Mouse (Mus musculus) adipocyte (in vitro differentiated cells): ENCODE measurements around the gene Isy1.

Experiments used
- DNase-seq: peaks from one replicate; pipeline ENCODE4 v3.0.0-alpha.2; 2016; ENCODE audit warnings: low spot score

Isy1 gene

DNA sequence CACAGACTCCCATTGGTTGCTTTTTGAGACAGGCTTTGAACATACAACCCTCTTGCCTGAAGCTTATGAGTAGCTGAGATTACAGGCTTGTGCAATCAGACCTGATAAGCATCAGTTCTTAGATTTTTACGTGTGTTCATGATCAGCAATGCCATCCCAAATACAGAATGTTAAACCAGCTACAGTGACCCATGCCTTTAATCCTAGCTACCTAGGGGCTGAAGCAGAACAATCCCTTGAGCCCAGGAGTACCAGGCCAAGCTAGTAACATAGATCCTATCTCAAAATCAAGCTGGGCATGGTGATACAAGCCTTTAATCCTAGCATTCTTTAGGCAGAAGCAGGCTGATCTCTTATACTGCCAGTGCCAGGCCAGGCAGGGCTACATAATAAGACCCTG lies 34.6 kb downstream of the Isy1 start:
- DNase-seq = no peak

DNA sequence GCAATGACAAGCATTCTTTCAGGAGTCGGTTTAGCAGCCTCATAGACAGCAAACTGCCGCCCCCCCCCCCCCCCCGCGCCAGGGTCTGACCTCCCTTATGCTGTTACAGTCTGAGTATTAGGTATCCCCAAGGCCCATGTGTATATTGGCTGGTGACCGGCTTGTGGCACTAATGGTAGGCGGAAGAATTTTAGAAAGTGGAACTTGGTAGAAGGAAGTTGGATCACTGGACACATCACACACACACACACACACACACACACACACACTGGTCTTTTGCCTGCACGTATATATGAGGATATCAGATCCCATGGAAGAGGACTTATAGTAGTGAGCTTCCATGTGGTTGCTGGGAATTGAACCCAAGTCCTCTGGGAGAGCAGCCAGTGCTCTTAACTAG lies 36.1 kb downstream of the Isy1 start:
- no peak for DNase-seq

DNA sequence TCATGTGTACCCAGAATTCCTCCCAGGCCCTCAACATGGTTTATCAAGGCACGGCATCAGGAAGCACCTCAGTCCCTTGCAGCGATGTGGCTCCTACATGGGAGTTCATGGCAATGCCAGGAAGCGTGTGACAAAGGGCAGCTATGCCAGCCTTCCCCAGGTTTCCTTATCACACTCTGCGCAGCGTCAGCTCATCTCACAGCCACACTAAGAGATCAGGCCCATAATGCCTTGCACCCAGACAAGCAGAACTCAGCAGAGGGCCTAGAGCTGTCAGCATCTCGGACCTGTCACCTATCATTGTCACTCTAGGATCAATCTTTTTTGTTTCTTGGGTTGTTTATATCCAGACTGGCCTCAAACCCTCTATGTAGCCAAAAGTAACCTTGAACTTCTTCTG lies 39.0 kb downstream of the Isy1 start:
- DNase-seq = no peak

DNA sequence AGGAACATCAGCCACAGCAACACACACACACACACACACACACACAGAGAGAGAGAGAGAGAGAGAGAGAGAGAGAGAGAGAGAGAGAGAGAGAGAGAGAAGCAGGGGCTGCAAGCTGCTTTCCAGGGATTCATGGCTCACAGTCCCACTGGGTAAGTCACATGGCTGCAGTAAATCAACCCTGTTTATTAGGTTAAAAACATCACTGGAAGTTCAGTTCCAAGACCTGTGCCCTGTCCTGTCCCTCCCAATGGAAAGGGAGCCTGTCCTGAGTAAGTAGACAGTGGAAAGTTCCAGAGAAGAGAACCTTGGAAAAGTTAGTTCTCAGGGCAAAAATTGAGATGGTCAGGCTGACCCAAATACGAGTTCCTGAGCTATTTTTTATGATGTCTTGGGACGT lies 41.3 kb downstream of the Isy1 start:
- DNase-seq = no peak

DNA sequence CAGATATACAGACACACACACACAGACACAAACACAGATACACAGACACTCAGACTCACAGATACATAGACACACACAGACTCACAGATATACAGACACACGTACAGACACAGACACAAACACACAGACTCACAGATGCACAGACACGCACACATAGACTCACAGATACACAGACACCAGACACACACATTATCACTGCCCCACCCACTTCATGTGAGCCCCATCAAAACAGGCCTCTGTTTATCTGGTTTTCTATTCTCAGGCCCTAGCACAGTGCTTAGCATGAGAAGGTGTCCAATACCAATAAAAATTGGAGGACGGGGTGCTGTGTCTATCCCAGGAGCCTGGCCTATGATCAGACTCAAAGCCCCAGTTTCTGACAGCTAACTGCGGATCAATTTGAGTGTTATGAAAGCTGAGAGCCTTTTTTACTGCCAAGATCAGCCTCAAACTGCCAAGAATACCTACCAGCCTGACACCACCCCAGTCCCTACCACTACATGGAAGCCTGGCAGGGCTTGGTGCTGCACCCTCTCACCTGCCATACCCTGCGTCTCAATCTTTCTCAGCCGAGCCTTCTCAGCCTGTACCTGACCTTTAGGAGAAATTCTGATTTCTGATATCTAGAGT lies 42.2 kb downstream of the Isy1 start:
- no peak for DNase-seq

DNA sequence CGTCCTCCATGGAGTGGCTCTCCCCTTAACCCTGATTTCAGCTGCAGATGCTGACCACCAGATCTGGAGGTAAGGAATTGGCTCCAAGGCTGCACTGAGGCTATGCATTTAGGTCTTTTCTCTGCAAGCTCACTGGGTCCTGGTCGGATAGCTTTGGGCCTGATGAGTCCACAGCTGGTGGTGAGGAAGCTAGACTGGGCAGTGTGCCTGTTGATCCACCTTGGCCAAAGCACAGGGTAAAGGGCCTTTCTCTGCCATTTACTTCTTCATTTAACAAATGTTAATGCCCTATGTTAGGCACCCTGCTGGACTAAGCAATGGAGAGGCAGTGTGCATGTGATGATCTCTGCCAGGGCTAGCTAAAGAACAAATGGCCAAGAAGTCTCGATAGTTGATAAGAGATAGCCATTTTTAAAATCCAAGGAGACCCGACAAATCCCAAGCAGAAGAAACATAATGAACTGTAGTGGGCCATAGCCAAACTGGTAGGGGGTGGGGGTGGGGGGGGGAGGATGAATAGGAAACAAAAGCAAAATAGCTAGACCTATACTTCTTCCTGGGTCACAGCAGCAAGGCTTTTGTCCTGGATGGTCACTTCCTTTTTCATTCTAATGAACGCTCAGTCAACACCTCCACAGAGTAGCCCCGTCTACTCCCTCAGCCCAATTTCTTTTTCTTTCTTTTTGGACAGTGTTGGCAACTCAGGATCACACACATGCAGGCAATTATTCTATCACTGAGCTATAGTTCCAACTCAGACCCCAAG lies 43.0 kb downstream of the Isy1 start:
- no peak for DNase-seq

DNA sequence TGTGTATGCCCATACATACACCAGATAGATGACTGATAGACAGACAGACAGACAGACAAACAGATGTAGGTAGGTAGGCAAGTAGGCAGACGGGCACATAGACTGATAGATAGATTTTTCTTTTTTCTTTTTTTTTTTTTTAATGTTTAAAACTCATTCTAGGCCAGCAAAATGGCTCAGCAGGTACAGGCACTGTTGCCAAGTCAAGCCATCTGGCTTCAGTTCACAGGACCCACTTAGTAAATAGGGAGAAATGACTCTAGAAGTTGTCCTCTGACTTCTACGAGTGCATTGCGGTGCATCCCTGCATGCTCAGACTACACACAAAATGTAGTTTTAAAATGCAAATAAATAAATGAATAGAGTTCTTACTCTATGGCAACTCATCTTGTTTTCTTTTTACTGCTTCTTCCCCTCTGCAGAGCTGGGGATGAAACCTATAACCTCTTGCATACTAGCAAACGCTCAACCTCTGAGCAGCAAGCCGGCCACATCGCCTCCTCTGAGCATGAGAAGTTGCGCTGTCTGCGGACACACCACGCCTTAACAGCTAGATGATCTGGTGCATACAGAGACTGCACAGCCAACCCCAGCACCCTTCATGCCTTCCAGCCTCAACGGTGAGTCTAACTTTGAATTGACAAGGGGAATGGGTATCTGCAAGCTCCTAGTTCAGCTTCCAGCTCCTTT lies 44.6 kb downstream of the Isy1 start:
- DNase-seq = no peak

DNA sequence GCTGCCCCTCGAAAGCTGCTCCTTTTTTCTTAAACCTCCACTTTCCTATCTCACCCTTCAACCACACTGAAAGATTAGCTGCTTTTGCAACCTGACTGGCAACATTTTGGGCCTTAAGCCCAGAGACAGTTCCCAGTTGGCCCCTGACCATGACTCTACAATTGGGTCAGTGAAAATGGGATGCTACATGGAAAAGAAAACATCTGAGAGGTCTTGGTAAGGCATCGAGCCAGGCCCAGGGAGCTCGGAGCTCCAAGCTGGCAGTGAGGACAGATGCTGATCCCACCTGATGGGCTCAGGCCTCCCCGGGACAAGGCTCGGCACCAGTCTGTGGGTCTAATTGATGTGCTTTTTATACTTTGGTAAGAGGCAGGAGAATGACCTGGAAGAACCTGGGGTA lies 46.8 kb downstream of the Isy1 start:
- peak; percentile 50 for DNase-seq

DNA sequence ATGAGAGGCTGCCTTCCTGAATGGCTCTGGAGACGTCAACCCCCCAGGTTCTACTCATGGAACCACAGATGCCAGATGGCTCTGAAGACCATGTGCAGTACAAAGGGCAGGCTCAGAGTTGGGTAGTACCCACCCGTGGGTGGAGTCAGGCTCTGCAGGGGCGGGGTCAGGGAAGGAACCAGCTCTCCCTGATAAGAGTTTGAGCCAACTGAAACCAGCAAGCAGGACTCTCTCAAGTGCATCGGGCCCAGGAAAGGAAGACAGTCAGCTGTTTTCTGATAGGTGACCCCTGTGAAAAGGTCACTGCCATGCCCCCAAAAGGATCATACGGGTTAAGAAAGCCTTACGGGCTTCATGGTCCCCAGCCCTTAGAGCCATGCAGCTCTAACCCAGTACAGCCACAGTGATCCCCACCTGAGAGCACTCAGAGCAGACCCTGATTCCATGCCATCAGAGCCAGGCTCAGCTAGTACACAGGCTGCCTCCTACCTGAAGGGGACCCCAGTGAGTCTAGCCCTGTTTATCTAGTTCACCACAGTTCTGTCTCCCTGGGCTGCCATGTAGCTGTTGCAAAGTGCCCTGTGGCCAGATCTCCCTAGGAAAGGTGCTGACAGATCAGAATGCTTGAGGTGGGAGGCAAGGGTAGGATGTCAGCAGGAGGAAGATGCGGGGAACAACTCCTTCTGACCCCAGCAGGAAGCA lies 47.7 kb downstream of the Isy1 start:
- no peak for DNase-seq

DNA sequence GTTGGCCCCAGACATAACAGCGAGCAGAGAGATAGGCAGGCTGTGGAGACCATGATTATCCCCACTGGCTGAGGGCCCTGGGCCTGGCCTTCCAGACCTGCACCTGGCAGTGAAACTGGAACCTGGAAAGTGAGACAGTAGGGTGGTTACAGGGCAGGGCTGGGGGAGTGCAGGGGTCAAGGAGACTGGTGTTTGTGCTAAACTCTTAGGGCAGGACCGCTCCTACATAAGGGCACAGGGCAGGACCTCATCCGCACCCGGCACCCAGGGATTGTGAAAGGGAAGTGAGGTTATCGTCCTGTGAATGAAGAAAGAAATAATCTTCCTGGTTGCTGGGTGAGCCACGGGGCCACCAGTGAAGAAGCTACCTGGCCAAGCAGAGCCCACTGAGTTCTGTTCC lies 48.8 kb downstream of the Isy1 start:
- no peak for DNase-seq

DNA sequence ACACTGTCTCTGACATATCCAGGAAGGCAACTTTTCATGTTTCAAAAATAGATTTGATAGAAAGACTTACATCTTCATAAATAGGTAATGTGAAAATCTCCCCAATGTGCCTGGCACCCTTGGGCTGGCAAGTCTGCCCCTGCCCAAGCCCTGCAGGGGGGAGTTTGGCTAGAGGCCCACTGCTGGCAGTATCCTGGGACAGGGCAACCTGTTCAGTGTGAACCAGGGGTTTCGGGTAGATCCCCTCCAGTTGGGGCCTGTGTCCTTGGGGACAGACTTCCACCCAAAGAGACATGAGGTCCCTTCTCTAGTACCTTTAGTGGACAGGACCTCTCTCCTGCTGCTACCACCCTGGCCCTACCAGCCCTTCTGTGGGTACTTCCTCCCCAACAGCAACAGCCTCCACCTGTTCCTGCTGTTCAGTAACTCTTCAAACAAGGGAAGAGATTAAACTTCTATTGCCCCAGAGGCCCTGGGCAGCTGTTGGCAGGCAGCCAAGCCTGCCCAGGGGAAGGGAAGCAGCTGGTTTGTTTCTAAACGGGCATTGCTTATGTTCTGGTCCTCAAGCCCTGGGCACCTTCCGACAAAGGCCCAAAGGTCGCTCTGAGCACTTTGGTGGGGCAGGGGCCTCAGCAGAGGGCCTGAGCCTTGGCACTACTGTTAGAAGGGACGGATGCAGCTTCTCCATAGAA lies 49.6 kb downstream of the Isy1 start:
- peak; percentile 68 for DNase-seq

DNA sequence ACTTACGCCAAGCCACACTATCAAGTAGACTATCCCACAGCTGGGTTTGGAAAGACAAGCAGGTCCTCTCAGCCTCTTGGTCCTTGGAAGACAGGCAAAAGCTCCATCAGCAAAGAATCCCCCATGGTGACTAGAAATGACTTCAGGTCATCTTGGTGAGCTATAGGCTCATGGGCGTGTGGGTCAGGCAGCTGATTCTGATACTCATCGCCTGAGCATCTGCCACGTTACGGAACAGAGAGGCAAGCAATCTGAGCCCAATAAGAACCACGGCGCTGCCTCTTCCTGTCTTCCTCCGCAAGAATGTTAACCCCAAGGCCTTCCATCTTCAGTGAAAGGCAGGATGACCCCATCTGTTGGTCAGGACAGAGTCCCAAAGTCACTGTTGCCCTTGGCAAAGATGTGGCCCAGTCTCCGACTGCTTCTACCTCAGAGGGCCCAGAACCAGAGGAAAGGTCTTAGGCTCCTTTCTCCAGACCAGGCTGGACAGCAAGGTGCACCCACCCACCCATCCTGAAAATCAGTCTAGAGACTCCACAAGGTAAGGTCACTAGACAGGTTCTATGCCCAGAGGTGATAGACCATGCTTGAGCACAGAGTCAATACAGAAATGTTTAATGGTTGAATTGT lies 50.2 kb downstream of the Isy1 start:
- DNase-seq = no peak

DNA sequence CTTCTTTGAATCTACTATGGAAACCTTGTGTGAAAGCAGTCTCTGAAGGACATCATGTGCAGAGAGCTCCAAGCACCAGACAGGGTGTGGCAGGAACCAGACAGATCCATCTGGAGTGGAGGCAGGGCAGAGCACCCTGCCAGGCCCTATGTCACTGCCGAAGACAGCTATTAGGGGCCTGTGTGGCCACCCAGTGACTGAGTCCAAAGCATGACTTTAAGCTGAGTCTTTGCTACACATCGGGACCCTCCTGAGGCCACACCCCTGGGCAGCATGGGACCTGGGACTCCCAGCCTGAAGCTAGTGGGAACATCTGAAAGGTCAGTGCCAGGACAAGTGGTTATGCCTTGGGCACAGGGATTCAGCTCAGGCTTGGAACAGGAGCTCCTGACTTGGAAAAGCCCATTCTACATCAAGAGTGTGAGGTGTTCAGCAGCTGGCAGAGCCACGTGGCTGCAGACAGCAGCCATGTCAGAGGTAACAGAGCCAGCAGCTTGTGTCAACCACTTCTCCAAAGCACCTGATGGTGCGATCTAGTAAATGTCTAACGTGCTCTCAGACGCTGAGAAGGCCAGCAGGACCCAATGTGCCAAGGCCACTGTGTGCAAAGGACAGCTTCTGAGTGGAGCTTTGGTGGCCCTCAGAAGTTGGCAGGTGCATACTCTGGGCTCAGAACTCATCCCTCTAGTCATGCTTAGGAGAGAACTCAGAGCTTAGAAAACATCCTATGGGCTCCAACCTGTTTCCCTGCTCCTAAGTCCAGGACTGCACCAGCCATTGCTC lies 51.3 kb downstream of the Isy1 start:
- no peak for DNase-seq

DNA sequence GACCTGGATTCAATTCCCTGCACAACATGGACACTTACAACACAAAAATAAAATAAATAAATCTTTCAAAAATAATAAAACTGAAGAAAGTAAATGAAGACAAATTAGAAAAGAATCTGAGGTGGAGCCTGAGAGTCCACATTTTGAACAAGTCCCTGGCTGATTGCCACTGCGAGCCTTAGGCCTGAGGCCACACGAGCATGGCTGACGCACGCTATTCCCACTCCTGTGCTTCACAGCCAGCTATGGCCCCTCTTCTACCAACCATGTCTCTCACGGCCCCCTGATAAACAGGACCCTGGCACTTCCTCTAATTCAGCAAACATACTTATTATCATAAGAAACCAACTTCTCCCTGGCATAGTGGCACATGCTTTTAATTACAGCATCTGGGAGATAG lies 52.0 kb downstream of the Isy1 start:
- DNase-seq = no peak

DNA sequence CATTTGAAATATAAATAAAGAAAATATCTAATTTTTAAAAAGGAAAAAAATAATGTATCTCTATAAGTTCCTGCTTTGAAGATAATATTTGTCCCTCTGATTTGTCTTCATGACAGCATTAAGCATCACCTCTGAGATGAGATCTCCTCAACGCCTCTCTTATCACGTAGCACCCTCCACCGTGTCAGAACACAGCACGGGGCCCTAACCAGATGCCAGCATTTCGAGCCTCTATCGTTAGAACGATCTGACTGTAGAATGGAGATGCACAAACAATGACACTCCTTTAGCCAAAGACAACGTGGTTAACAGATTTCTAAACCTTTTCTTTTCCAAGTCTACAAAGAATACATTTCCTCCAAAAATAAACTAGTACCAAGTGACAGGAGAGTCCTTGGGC lies 54.6 kb downstream of the Isy1 start:
- no peak for DNase-seq

DNA sequence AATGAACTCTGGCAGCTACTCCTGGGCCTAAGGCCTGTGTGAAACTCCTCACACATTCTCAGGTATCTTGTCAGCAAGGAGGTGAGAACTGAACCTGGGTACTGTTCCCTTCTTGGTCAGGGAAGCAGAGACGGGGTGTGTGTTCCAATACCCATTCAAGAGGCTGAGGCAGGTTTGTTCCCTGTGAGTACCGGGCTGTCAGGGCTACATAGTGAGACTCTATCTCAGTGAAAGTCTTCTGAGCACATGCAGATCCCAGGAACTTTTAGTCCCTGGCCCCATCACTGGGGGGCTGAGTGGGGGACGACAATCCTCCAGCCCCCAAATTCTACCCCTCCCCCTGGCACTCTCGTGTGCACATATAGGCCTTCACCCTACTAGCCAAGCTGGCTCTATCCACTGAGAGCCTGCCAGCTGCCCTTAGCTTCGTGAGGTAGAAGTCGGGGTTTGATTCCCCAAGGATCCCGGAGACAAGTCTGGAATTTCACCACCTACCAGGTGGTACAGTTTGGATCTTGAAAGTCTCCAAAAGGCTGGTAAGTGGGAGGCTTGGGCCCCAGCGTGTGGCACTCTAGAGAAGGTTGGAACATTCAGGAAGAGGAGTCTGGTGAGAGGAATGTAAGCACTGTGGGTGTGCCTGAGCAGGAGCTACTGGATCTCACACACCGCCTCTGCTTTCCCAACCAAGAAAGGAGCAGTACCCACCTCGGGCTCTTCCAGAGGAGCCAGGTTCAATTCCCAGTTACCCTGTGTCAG lies 57.9 kb downstream of the Isy1 start:
- no peak for DNase-seq

DNA sequence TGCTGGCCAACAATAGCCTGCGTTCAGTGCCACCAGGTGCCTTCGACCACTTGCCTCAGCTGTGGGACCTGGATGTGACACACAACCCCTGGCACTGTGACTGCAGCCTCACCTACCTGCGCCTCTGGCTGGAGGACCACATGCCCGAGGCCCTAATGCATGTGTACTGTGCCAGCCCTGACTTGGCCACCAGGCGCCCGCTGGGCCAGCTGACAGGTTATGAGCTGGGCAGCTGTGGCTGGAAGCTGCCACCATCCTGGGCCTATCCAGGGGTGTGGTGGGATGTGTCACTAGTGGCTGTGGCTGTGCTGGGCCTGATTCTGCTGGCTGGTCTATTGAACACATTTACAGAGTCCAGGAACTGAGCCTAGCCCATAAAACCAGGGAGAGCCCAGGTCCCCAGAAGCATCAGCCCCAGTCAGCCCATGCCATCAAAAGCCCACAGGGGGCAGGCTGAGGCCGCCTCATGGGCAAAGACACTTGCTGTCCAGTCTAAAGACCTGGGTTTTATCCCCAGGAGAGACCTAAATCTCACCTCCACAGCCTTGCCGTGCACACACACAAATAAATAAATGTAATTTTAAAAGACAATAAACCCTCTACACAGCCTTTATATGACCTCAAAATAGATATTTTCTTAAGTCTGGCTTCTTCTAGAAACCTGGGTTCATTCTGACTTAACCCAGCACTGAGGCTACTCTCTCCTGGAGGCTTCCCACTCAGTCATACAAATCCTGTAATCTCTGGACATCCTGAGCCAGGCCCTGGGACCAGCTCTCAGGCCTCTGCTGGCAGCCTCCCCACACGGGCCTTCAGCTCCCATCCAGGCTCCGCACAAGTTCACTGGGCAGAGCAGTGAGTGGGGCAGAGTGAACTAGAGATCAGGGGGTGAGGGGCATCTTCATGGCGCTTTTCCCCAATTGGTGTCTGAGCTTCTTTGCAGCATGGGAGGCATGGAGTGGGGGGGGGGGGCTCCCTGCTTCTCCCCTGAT lies 59.1 kb downstream of the Isy1 start:
- no peak for DNase-seq

DNA sequence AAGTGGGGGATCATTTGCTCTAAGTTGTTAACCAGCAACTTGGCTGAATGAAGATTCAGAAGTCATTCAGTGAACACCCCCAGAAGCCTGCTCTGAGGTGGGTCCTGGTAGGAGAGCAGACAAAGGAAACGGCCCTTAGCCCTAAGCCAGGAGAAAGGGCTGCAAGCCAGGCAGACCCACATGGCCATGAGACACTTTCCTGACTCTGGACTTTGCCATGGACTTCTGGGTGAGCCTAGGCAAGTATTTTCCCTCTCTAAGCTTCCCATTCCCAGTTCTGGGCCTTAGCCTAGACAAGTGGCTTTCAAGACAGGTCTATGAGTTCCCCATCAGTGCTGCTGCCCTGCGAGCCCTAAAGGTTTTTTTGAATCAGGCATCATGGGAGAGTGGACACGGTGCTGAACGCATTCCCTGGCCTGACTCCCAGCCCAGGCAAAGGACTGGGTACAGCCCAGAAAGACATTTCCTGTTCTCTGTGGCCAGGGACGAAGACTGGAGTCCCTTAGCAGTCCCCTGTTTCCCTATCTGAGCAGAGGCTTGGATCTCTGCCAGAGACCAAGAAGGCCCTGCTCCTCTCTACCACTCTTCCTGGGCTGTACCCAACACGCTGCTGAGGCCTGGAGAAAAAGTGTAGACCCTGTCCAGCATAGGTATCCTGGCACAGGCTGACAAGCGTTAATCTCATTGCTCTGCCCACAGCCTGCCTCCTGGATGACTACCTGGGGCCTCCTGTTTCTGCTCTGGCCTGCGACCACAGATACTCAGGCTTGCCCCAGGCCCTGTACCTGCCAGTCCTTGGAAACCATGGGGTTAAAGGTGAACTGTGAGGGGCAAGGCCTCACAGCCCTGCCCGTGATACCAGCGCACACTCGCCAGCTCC lies 60.1 kb downstream of the Isy1 start:
- DNase-seq = peak; percentile 31
